Mouse (Mus musculus): Measurements from ENCODE around the gene Fam25c.
A peak's percentile ranks its signal among the peaks of the same experiment; 100 is the strongest.

DNA sequence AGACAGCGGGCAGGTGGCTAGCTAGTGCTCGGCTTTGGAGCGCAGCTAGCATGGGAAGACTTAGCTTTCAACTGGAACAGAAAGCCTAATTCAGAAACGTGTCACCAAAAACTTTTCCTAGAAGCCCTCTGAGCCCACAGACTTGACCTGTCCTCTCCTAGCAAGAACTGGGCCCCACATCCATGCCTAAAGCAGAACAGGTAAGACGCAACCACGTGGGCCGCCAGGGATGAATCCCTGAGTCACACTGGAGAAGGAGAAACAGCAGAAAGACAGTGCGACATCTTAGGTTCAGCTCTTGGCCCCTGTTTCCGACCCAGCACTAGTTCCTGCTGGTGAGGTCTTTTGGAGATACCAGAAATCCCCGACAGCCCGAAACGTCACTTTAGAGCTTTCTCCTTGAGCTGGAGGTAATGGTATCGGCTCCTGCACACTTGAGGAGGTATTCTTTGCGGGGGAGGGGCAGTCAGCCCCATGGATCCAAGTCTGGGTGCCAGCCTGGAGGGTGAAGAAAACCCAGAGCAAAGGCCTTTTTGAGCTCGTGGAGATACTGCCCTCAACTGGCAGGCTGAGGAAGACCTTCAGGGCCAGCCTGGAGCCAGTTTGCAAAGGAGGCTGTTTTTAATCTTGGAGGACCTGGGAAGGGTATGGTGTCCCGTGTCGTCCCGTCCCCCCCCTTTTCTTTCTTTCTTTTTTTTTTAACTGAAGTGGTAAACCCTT is 7.7 kb upstream of the Fam25c start:
- TF ChIP-seq CTCF (IDR thresholded peaks at IDR 0.05; ENCODE audit: extremely low read depth, insufficient read depth, low read length) (peak; percentile 67), POLR2A (IDR thresholded peaks at IDR 0.05; ENCODE audit: extremely low read depth, insufficient read depth, low read length) (no peak)

Data from cortical plate, adult 2 months (tissue).